8 mouse cellular contexts compared by ENCODE assay signal in genomic region chr14:105979544-105980323, GRCm38 (mm10).
DNase-seq lines count a peak whose midpoint lies in the region; ATAC-seq lines count a peak whose summit lies in the region.
"Had no signal": no experiment of that assay in that cellular context is flagged by ENCODE, and none has a peak within 500 bp of the region (broad histone marks: within the 10 kb centered on the region; RNA-seq: fewer than 3 reads in every experiment).

No protein-coding gene starts in this region.

- H3K9ac ChIP-seq in stomach, embryonic 14.5 days (replicated peaks; ENCODE audit: low read depth, low read length), result no peak overlapping the region
- H3K9ac ChIP-seq: liver, embryonic 14.5 days had no signal

- H3K9me3 ChIP-seq in stomach, embryonic 14.5 days (ENCODE audit: control insufficient read depth, low read depth, low read length), result no peaks in the 10 kb centered on the region

- ATAC-seq in stomach, embryonic 14.5 days (ENCODE audit: insufficient number of reproducible peaks, insufficient read depth, low FRiP score, low read depth), result peak; percentile 85; the same call in 1 of the 2 replicates

- WGBS in stomach, embryonic 14.5 days, result 43% methylated on average over 15 of the region's 15 CpGs

- no peak overlapping the region for H3K4me2 ChIP-seq in stomach, embryonic 14.5 days (replicated peaks; ENCODE audit: low read depth, low read length)

- peak; percentile 46 for DNase-seq in A20 (ENCODE audit: low read depth, low spot score)
- DNase-seq in gastrocnemius, postnatal 36 days, result peak; percentile 24 to 42
- peak; percentile 54 to 75 for DNase-seq in kidney, postnatal 25 days
- DNase-seq in frontal cortex, postnatal 36 days (ENCODE audit: low spot score in 2 of 2), result no peak
- no peak for DNase-seq in thymus, adult 18-20 months

- H3K36me3 ChIP-seq in stomach, embryonic 14.5 days (ENCODE audit: control insufficient read depth, insufficient read depth, low read length), result no peaks in the 10 kb centered on the region

- intact Hi-C loops in gastrocnemius, postnatal 36 days (cut with DNase I), result no loop called here

- peak overlapping the region; percentile 81 for H3K27ac ChIP-seq in brown adipose tissue, adult 24 weeks (replicated peaks; ENCODE audit: low read depth, low read length)
- peak overlapping the region; percentile 86 for H3K27ac ChIP-seq in stomach, embryonic 14.5 days (ENCODE audit: low read length)
- H3K27ac ChIP-seq: liver, embryonic 14.5 days had no signal

- H3K4me3 ChIP-seq in brown adipose tissue, adult 24 weeks (ENCODE audit: insufficient read depth, low read depth, low read length), result no peak overlapping the region; the same call in 1 of the 2 replicates
- H3K4me3 ChIP-seq in stomach, embryonic 14.5 days (ENCODE audit: low read depth, low read length), result no peak overlapping the region

- H3K4me1 ChIP-seq in brown adipose tissue, adult 24 weeks (ENCODE audit: control insufficient read depth, insufficient read depth, insufficient read length, low read length), result peaks cover 11% of the 10 kb centered on the region
- peaks cover 8% of the 10 kb centered on the region; the same call in 1 of the 2 replicates for H3K4me1 ChIP-seq in stomach, embryonic 14.5 days (ENCODE audit: control insufficient read depth, insufficient read depth, low read length)

- no peaks in the 10 kb centered on the region for H3K27me3 ChIP-seq in stomach, embryonic 14.5 days (ENCODE audit: control insufficient read depth, insufficient read depth, low read length)

Comparison
In these comparisons a context has a peak if more than half of its experiments do, and no peak if none do; other contexts are left out.
1. DNase-seq: peak in A20 (single experiment), gastrocnemius, postnatal 36 days (2 of 2) and kidney, postnatal 25 days (2 of 2); none in frontal cortex, postnatal 36 days (0 of 2) and thymus, adult 18-20 months (0 of 2).